Mouse (Mus musculus): ENCODE results near the gene Mrps11. TPM values are rescaled to one million over a fixed set of nuclear protein-coding genes. Genes with fewer than 3 reads are reported as not detected.

Mrps11 gene
- total RNA-seq (2014; fragmentation: Nextera tagmentation): 21.1 and 24.4 TPM in 2 replicates
- 50.4 and 66.1 TPM in 2 replicates for total RNA-seq (2017)
- polyA plus RNA-seq (2012): 56.9 and 60.5 TPM in 2 replicates

GRCm38 (mm10) chr7:78782639-78783581 is at the start of gene Mrps11, which contains the start of gene Mrpl46:
Gene Mrps11 (plus strand): TSS chr7:78783119.
Gene Mrpl46 (minus strand): TSS chr7:78783531.
- Histone ChIP-seq H3K27me3 (ENCODE audit: insufficient read depth, low read length) (no peaks in the 10 kb centered on the region), H3K4me3 (ENCODE audit: low read depth, low read length) (peak within 1 kb of the TSS; percentile 93), H3K9me3 (replicated peaks) (no peaks in the 10 kb centered on the region), H3K4me1 (ENCODE audit: insufficient read depth, low read depth, low read length) (peaks cover 39% of the 10 kb centered on the region), H3K36me3 (replicated peaks) (peaks cover 70% of the 10 kb centered on the region)
- TF ChIP-seq CTCF (IDR thresholded peaks at IDR 0.05; ENCODE audit: low read depth, low read length) (no peak), GATA1 (IDR thresholded peaks at IDR 0.05; ENCODE audit: borderline replicate concordance, low read length) (no peak), POLR2AphosphoS5 (IDR thresholded peaks at IDR 0.05; ENCODE audit: insufficient replicate concordance, low read depth, low read length) (no peak), GATA2 (IDR thresholded peaks at IDR 0.05; ENCODE audit: borderline replicate concordance, low read depth, low read length) (no peak), TAL1 (conservative IDR thresholded peaks at IDR 0.05; ENCODE audit: low read depth, low read length) (no peak)
- ATAC-seq (ENCODE audit: extremely low read depth, insufficient number of reproducible peaks, low FRiP score, poor library complexity, severe bottlenecking) (peak; percentile 93), DNase-seq (ENCODE audit: low spot score) (peak; percentile 85)

- H3K4me3 ChIP-seq (ENCODE audit: low read depth, low read length): no peak overlapping the region
- H3K27me3 ChIP-seq (ENCODE audit: insufficient read depth, low read length): 0 out of 2 replicates have a peak, but pooled peaks cover 3% of the 10 kb centered on the region
- no peaks in the 10 kb centered on the region for H3K36me3 ChIP-seq (replicated peaks)
- ATAC-seq (ENCODE audit: extremely low read depth, insufficient number of reproducible peaks, low FRiP score, poor library complexity, severe bottlenecking): no peak
- no peak for DNase-seq (ENCODE audit: low spot score)
- no peaks in the 10 kb centered on the region for H3K4me1 ChIP-seq (ENCODE audit: insufficient read depth, low read depth, low read length)
- H3K9me3 ChIP-seq (replicated peaks): no peaks in the 10 kb centered on the region
- no peak for TF ChIP-seq TAL1 (conservative IDR thresholded peaks at IDR 0.05; ENCODE audit: low read depth, low read length)
- no peak for TF ChIP-seq CTCF (IDR thresholded peaks at IDR 0.05; ENCODE audit: low read depth, low read length)
- TF ChIP-seq GATA2 (IDR thresholded peaks at IDR 0.05; ENCODE audit: borderline replicate concordance, low read depth, low read length): no peak
- no peak for TF ChIP-seq POLR2AphosphoS5 (IDR thresholded peaks at IDR 0.05; ENCODE audit: insufficient replicate concordance, low read depth, low read length)
- no peak for TF ChIP-seq GATA1 (IDR thresholded peaks at IDR 0.05; ENCODE audit: borderline replicate concordance, low read length)
Observed at GRCm38 (mm10) chr7:78737196-78737595, 45.7 kb upstream of the Mrps11 start.

GRCm38 (mm10) chr7:78737614-78738210 is 45.2 kb upstream of the Mrps11 start, which contains the start of gene Ntrk3:
Gene Ntrk3 (minus strand): TSS chr7:78738012.
- Histone ChIP-seq H3K36me3 (replicated peaks) (no peaks in the 10 kb centered on the region), H3K9me3 (replicated peaks) (no peaks in the 10 kb centered on the region), H3K27me3 (ENCODE audit: insufficient read depth, low read length) (0 out of 2 replicates have a peak, but pooled peaks cover 3% of the 10 kb centered on the region), H3K4me1 (ENCODE audit: insufficient read depth, low read depth, low read length) (no peaks in the 10 kb centered on the region), H3K4me3 (ENCODE audit: low read depth, low read length) (no peak within 1 kb of the TSS)
- DNase-seq (ENCODE audit: low spot score): no peak
- no peak for ATAC-seq (ENCODE audit: extremely low read depth, insufficient number of reproducible peaks, low FRiP score, poor library complexity, severe bottlenecking)
- TF ChIP-seq TAL1 (conservative IDR thresholded peaks at IDR 0.05; ENCODE audit: low read depth, low read length) (no peak), CTCF (IDR thresholded peaks at IDR 0.05; ENCODE audit: low read depth, low read length) (no peak), POLR2AphosphoS5 (IDR thresholded peaks at IDR 0.05; ENCODE audit: insufficient replicate concordance, low read depth, low read length) (no peak), GATA2 (IDR thresholded peaks at IDR 0.05; ENCODE audit: borderline replicate concordance, low read depth, low read length) (no peak), GATA1 (IDR thresholded peaks at IDR 0.05; ENCODE audit: borderline replicate concordance, low read length) (no peak)

GRCm38 (mm10) chr7:78739351-78740000 is 43.4 kb upstream of the Mrps11 start:
- Histone ChIP-seq H3K4me1 (ENCODE audit: insufficient read depth, low read depth, low read length) (no peaks in the 10 kb centered on the region), H3K36me3 (replicated peaks) (no peaks in the 10 kb centered on the region), H3K4me3 (ENCODE audit: low read depth, low read length) (no peak overlapping the region), H3K27me3 (ENCODE audit: insufficient read depth, low read length) (0 out of 2 replicates have a peak, but pooled peaks cover 3% of the 10 kb centered on the region), H3K9me3 (replicated peaks) (no peaks in the 10 kb centered on the region)
- no peak for TF ChIP-seq CTCF (IDR thresholded peaks at IDR 0.05; ENCODE audit: low read depth, low read length)
- ATAC-seq (ENCODE audit: extremely low read depth, insufficient number of reproducible peaks, low FRiP score, poor library complexity, severe bottlenecking) (no peak), DNase-seq (ENCODE audit: low spot score) (no peak)

GRCm38 (mm10) chr7:78743731-78744385 is 39.1 kb upstream of the Mrps11 start:
- TF ChIP-seq CTCF (IDR thresholded peaks at IDR 0.05; ENCODE audit: low read depth, low read length): no peak
- TF ChIP-seq GATA2 (IDR thresholded peaks at IDR 0.05; ENCODE audit: borderline replicate concordance, low read depth, low read length): no peak
- no peak for TF ChIP-seq GATA1 (IDR thresholded peaks at IDR 0.05; ENCODE audit: borderline replicate concordance, low read length)
- TF ChIP-seq POLR2AphosphoS5 (IDR thresholded peaks at IDR 0.05; ENCODE audit: insufficient replicate concordance, low read depth, low read length): no peak
- no peak for TF ChIP-seq TAL1 (conservative IDR thresholded peaks at IDR 0.05; ENCODE audit: low read depth, low read length)
- no peaks in the 10 kb centered on the region for H3K27me3 ChIP-seq (ENCODE audit: insufficient read depth, low read length)
- H3K4me1 ChIP-seq (ENCODE audit: insufficient read depth, low read depth, low read length): no peaks in the 10 kb centered on the region

More at GRCm38 (mm10) chr7:78743731-78744385, 39.1 kb upstream of the Mrps11 start:
- ATAC-seq (ENCODE audit: extremely low read depth, insufficient number of reproducible peaks, low FRiP score, poor library complexity, severe bottlenecking) (no peak), DNase-seq (ENCODE audit: low spot score) (no peak)
- H3K4me3 ChIP-seq (ENCODE audit: low read depth, low read length): no peak overlapping the region
- H3K9me3 ChIP-seq (replicated peaks): no peaks in the 10 kb centered on the region
- H3K36me3 ChIP-seq (replicated peaks): no peaks in the 10 kb centered on the region

Data from G1E (cell line).